Mouse (Mus musculus): ENCODE measurements around the gene Disc1.

Disc1 gene

GRCm38 (mm10) chr8:125184881-125185280 lies 130.9 kb downstream of the Disc1 start:
- no peak for DNase-seq

- DNase-seq: no peak
These were observed 133.0 kb downstream of the Disc1 start for GRCm38 (mm10) chr8:125187044-125187443.

GRCm38 (mm10) chr8:125193701-125194100 lies 139.7 kb downstream of the Disc1 start:
- DNase-seq: no peak

GRCm38 (mm10) chr8:125195121-125195520 lies 141.1 kb downstream of the Disc1 start:
- no peak for DNase-seq

- no peak for DNase-seq
These were observed 142.6 kb downstream of the Disc1 start for GRCm38 (mm10) chr8:125196573-125197094.

- DNase-seq: no peak
These were observed 143.5 kb downstream of the Disc1 start for GRCm38 (mm10) chr8:125197341-125198002.

- DNase-seq: no peak
These were observed 144.6 kb downstream of the Disc1 start for GRCm38 (mm10) chr8:125198420-125199196.

- DNase-seq: no peak
These were observed 145.4 kb downstream of the Disc1 start for GRCm38 (mm10) chr8:125199197-125199939.

GRCm38 (mm10) chr8:125200273-125200863 lies 146.4 kb downstream of the Disc1 start:
- DNase-seq: no peak

GRCm38 (mm10) chr8:125201650-125202049 lies 147.7 kb downstream of the Disc1 start:
- no peak for DNase-seq

- no peak for DNase-seq
These were observed 149.0 kb downstream of the Disc1 start for GRCm38 (mm10) chr8:125203016-125203415.

- DNase-seq: no peak
These were observed 151.6 kb downstream of the Disc1 start for GRCm38 (mm10) chr8:125205556-125205955.

- no peak for DNase-seq
These were observed 152.4 kb downstream of the Disc1 start for GRCm38 (mm10) chr8:125206391-125206790.

- no peak for DNase-seq
These were observed 153.0 kb downstream of the Disc1 start for GRCm38 (mm10) chr8:125206962-125207361.

- no peak for DNase-seq
These were observed 158.7 kb downstream of the Disc1 start for GRCm38 (mm10) chr8:125212619-125213167.

GRCm38 (mm10) chr8:125217902-125218581 lies 164.0 kb downstream of the Disc1 start:
- DNase-seq: no peak

- peak; percentile 78 for DNase-seq
These were observed 164.7 kb downstream of the Disc1 start for GRCm38 (mm10) chr8:125218669-125219068.

- peak; percentile 32 for DNase-seq
These were observed 166.6 kb downstream of the Disc1 start for GRCm38 (mm10) chr8:125220608-125221007.

GRCm38 (mm10) chr8:125221062-125221461 lies 167.1 kb downstream of the Disc1 start:
- DNase-seq: peak; percentile 27

GRCm38 (mm10) chr8:125223031-125223753 lies 169.2 kb downstream of the Disc1 start:
- no peak for DNase-seq

- DNase-seq: no peak
These were observed 170.3 kb downstream of the Disc1 start for GRCm38 (mm10) chr8:125224271-125224699.
